Mouse (Mus musculus): ENCODE measurements around the gene Unk. TPM values are rescaled to one million over a fixed set of nuclear protein-coding genes. Genes with fewer than 3 reads are reported as not detected.

The Unk gene
- polyA plus RNA-seq, 1 experiment: 54.0 TPM

DNA sequence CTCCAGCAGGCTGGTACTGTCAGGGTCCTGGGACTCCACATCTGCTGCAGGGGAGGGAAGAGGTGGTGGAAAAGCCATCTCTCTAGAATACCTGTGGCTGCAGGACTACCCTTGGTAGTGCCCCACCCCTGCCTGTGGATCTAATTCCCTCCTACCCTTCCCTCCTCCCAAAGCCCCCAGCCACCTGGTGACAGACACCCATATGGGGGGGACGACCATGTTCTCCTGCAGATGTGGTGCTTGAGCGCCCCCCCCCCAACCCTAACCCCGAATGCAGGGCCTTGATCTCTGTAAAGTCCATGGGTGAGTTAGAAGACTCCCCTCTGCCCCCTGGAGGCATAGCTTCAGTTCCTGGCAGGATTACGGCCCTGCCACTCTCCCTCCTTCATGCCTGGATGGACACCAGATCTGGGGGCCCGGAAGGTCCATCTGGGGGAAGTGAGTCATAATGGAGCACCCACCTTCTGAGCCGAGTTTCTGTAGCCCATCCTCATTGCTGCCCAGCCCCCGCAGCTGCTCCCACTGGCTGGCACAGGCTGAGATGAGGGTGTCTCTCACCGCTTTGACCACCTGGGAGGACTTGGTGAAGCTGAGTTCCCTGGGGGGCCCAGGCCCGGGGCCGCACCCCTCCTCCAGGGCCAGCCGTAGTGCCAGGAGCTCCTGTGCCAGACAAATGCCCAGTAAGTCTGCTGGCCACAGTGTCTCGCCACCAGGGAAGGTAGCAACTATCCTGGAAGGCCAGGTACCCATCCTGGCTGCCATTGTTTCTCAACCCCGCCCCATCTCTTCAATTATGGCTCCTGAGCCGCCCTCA is 77.0 kb downstream of the Unk start:
- WGBS: 60% methylated on average over 14 of the region's 14 CpGs
- Histone ChIP-seq H3K4me3 (replicated peaks; ENCODE audit: extremely low read depth, low read depth, low read length) (no peak overlapping the region), H3K4me1 (ENCODE audit: control insufficient read depth, insufficient read depth, low read length) (peaks cover 14% of the 10 kb centered on the region)
- DNase-seq: no peak
- TF ChIP-seq CTCF (IDR thresholded peaks at IDR 0.05; ENCODE audit: insufficient read depth, low read length) (no peak), POLR2A (IDR thresholded peaks at IDR 0.05; ENCODE audit: borderline replicate concordance, extremely low read depth, low read depth, low read length) (no peak)

DNA sequence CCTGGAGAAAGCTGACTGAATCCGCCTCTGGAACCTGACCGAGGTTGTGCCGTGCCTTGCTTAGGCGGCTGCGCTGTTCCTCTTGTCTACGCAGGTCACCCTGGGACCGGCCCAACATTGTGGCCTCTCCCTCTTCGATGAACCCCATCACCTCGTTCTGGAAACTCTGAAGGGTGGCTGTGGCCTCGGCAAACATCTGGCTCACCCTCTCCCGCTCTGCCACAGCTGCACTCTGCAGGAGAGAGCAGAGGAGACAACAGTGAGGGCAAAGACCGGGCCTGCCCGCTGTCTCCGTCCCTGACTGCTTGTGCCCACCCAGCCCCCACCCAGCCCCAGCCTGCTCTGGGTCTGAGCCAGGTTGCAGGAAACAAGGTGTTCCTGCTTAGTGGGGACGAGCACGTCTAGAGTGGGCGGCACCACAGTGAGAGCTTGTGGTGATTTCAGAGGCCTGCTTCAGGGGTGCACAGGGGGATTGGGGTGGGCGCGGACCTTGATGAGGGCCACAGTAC is 77.7 kb downstream of the Unk start:
- TF ChIP-seq CTCF (IDR thresholded peaks at IDR 0.05; ENCODE audit: insufficient read depth, low read length) (no peak), POLR2A (IDR thresholded peaks at IDR 0.05; ENCODE audit: borderline replicate concordance, extremely low read depth, low read depth, low read length) (no peak)
- Histone ChIP-seq H3K4me1 (ENCODE audit: control insufficient read depth, insufficient read depth, low read length) (peaks cover 14% of the 10 kb centered on the region), H3K4me3 (replicated peaks; ENCODE audit: extremely low read depth, low read depth, low read length) (no peak overlapping the region)
- 63% methylated on average over 19 of the region's 19 CpGs for WGBS
- no peak for DNase-seq

DNA sequence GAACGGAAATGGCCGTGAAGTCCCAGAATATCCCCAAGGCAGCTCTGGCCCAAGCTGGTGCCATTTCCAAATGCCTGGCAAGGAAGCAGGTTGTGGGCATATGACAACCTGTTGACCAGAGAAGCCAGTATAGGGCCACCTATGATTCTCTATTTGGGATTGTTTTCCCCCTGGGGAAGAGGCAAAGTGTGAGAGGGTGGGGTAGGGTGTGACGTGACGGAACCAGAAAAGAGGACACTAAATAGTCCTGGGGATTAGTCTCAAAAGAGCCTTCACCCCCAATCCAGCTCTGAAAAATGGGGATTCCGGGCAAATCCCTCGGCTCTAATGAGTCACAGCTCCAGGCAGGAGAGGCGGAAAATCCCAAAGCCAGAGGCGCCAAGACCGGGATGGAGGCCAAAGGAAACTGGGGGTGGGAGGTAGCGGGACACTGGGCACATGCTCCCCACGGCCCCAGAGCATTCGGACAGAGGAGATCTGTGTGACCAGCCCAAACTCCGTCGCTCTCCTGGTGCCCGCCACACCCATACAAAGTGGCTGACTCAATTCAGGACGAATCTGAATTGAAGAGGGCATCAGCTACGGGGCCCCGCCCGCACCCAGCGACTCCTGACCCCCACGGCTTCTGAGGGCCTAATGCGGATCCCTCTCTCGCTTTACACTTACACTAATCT is 78.5 kb downstream of the Unk start:
- peak overlapping the region; percentile 48 for H3K4me3 ChIP-seq (replicated peaks; ENCODE audit: extremely low read depth, low read depth, low read length)
- 8% methylated on average over 22 of the region's 23 CpGs for WGBS

DNA sequence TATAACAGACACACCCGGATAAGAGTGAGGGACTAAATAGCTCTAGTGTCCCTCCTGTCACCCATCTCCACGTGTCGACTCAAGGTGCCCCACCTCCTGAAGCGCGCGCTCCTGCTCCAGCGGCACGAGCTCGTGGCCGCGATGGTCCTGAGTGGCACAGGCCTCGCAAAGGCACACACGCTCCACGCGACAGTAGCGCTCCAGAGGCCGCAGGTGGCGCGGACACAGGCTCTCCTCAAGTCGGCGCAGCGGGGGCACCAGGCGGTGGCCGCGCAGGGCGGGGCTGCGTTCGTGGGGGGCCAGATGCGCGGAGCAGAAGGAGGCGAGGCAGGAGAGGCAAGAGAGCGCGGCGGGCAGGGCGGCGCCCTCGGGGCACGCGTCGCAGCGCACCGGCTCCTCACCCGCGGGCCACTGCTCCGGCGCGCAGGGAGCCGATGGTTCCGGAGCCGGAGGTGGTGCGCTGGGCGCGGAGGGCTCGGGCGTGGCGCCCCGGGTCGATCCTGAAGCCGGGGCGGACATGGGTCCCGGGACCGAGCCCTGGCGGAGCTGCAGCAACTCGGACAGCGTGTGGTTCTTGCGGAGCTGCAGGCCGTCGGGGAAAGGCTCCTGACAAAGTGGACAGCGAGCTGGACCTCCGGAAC is 79.4 kb downstream of the Unk start:
- WGBS: under 1% methylated on average over 67 of the region's 70 CpGs
- DNase-seq: no peak
- peak overlapping the region; percentile 81 for H3K4me3 ChIP-seq (replicated peaks; ENCODE audit: extremely low read depth, low read depth, low read length)
- TF ChIP-seq POLR2A (IDR thresholded peaks at IDR 0.05; ENCODE audit: borderline replicate concordance, extremely low read depth, low read depth, low read length) (peak; percentile 30; the same call in 1 of the 2 replicates), CTCF (IDR thresholded peaks at IDR 0.05; ENCODE audit: insufficient read depth, low read length) (no peak)
- peaks cover 9% of the 10 kb centered on the region; the same call in 1 of the 2 replicates for H3K4me1 ChIP-seq (ENCODE audit: control insufficient read depth, insufficient read depth, low read length)

More for the DNA sequence above, 78.5 kb downstream of the Unk start:
- TF ChIP-seq CTCF (IDR thresholded peaks at IDR 0.05; ENCODE audit: insufficient read depth, low read length): no peak
- peak; percentile 65; the same call in 1 of the 2 replicates for TF ChIP-seq POLR2A (IDR thresholded peaks at IDR 0.05; ENCODE audit: borderline replicate concordance, extremely low read depth, low read depth, low read length)
- DNase-seq: no peak
- H3K4me1 ChIP-seq (ENCODE audit: control insufficient read depth, insufficient read depth, low read length): peaks cover 14% of the 10 kb centered on the region; the same call in 1 of the 2 replicates

DNA sequence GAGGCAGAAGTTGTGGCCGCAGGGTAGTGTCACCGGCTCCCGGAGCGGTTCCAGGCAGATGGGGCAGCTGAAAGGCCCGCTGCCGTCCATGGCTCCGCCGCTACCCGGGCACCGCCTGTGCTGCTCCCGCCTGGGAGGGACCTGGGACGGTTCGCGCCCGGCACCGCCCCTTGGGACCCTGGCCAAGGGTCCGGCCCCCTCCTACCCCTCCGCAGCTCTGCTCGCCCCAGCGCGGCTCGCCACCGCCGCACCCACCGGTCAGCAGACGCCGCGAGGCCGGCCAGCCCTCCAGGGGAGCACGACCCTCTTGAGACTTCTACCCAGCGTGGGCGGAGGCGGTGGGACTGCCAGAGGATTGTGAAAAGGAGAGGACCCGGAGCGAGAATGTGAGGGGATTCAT is 80.0 kb downstream of the Unk start:
- H3K4me1 ChIP-seq (ENCODE audit: control insufficient read depth, insufficient read depth, low read length): peaks cover 8% of the 10 kb centered on the region; the same call in 1 of the 2 replicates
- TF ChIP-seq POLR2A (IDR thresholded peaks at IDR 0.05; ENCODE audit: borderline replicate concordance, extremely low read depth, low read depth, low read length) (peak; percentile 50; the same call in 1 of the 2 replicates), CTCF (IDR thresholded peaks at IDR 0.05; ENCODE audit: insufficient read depth, low read length) (no peak)
- under 1% methylated on average over 35 of the region's 35 CpGs for WGBS
- DNase-seq: peak; percentile 77
- peak overlapping the region; percentile 81 for H3K4me3 ChIP-seq (replicated peaks; ENCODE audit: extremely low read depth, low read depth, low read length)

DNA sequence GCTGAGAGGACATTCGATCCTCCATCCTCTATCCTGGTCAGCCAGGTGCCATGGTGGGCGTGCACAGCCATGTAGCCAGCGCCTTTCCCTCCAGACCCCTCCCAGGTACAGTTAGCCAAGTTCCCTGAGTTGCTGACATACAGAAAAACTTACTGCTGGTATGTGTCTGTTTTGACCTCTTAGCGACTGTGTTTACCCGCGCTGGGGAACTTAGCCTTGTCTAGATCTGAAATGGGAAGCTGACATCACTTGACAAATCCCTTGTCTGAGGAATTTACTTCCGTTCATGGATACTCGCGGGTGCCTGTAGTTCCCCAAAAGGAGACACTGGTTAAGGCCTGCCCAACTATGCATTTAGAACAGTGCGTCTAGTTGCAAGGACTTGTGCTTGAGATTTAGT is 80.4 kb downstream of the Unk start:
- TF ChIP-seq CTCF (IDR thresholded peaks at IDR 0.05; ENCODE audit: insufficient read depth, low read length): no peak
- TF ChIP-seq POLR2A (IDR thresholded peaks at IDR 0.05; ENCODE audit: borderline replicate concordance, extremely low read depth, low read depth, low read length): 0 out of 2 replicates have a peak, but pooled peaks have one; percentile 20
- peak overlapping the region; percentile 81 for H3K4me3 ChIP-seq (replicated peaks; ENCODE audit: extremely low read depth, low read depth, low read length)
- peaks cover 8% of the 10 kb centered on the region; the same call in 1 of the 2 replicates for H3K4me1 ChIP-seq (ENCODE audit: control insufficient read depth, insufficient read depth, low read length)
- DNase-seq: no peak
- WGBS: 11% methylated on average over 10 of the region's 10 CpGs

Other genes starting within 250 kb of the Unk start
- 105 and 144 TPM in 2 replicates for gene Caskin2, start 216.7 kb upstream of the Unk start, polyA plus RNA-seq (2012; rRNA removed)
- 28.9 and 31.3 TPM in 2 replicates for gene Tsen54, start 215.6 kb upstream of the Unk start, polyA plus RNA-seq (2012; rRNA removed)
- 91.8 and 94.0 TPM in 2 replicates for gene Llgl2, start 206.3 kb upstream of the Unk start, polyA plus RNA-seq (2012; rRNA removed)
- gene Myo15b, start 171.9 kb upstream of the Unk start, polyA plus RNA-seq (2012; rRNA removed): 5.4 and 7.9 TPM in 2 replicates
- gene Smim5, start 130.4 kb upstream of the Unk start, polyA plus RNA-seq (2012; rRNA removed): 10.3 and 10.8 TPM in 2 replicates
- 8.5 and 9.1 TPM in 2 replicates for gene Smim6, start 118.3 kb upstream of the Unk start, polyA plus RNA-seq (2012; rRNA removed)
- gene Sap30bp, start 97.0 kb upstream of the Unk start, polyA plus RNA-seq (2012; rRNA removed): 18.8 and 23.0 TPM in 2 replicates
- 14.5 and 18.0 TPM in 2 replicates for gene Recql5, start 96.8 kb upstream of the Unk start, polyA plus RNA-seq (2012; rRNA removed)
- 11.0 and 14.7 TPM in 2 replicates for gene Itgb4, start 55.6 kb upstream of the Unk start, polyA plus RNA-seq (2012; rRNA removed)
- gene Galk1, start 17.6 kb upstream of the Unk start, polyA plus RNA-seq (2012; rRNA removed): 49.5 and 57.1 TPM in 2 replicates
- 223 and 243 TPM in 2 replicates for gene H3f3b, start 2.4 kb upstream of the Unk start, polyA plus RNA-seq (2012; rRNA removed)
- 51.6 and 56.4 TPM in 2 replicates for gene Unc13d, start 47.6 kb downstream of the Unk start, polyA plus RNA-seq (2012; rRNA removed)
- gene Wbp2, start 56.7 kb downstream of the Unk start, polyA plus RNA-seq (2012; rRNA removed): 257 and 267 TPM in 2 replicates
- gene Trim47, start 96.9 kb downstream of the Unk start, polyA plus RNA-seq (2012; rRNA removed): 44.6 and 55.5 TPM in 2 replicates
- gene Trim65, start 100.8 kb downstream of the Unk start, polyA plus RNA-seq (2012; rRNA removed): 17.3 and 21.4 TPM in 2 replicates
- gene Mrpl38, start 108.5 kb downstream of the Unk start, polyA plus RNA-seq (2012; rRNA removed): 32.9 and 41.3 TPM in 2 replicates
- 26.5 and 35.5 TPM in 2 replicates for gene Fbf1, start 137.8 kb downstream of the Unk start, polyA plus RNA-seq (2012; rRNA removed)
- 26.9 and 29.3 TPM in 2 replicates for gene Ten1, start 168.5 kb downstream of the Unk start, polyA plus RNA-seq (2012; rRNA removed)
- gene Acox1, start 168.7 kb downstream of the Unk start, polyA plus RNA-seq (2012; rRNA removed): 45.6 and 67.9 TPM in 2 replicates
- gene Evpl, start 207.8 kb downstream of the Unk start, polyA plus RNA-seq (2012; rRNA removed): 3.6 and 16.8 TPM in 2 replicates
- gene Srp68, start 243.9 kb downstream of the Unk start, polyA plus RNA-seq (2012; rRNA removed): 29.7 and 42.9 TPM in 2 replicates

Data from lung, adult 2 months (tissue).